Mouse (Mus musculus) testis, adult 2 months (tissue): ENCODE results near the gene Ints7. TPM values are rescaled to one million over a fixed set of nuclear protein-coding genes. Genes with fewer than 3 reads are reported as not detected.
A peak's percentile ranks its signal among the peaks of the same experiment; 100 is the strongest.

Source experiments
- H3K27ac ChIP-seq: fragments of 200-500 bp; 2 replicates; pipeline ENCODE4 v1.5.1; 2012; ENCODE audit warnings: low read depth, low read length; ENCODE audit not compliant: control insufficient read depth, insufficient read depth
- H3K27me3 ChIP-seq: fragments of 200-500 bp; 2 replicates; pipeline ENCODE4 v1.6.1; 2012; ENCODE audit warnings: mild to moderate bottlenecking, low read length, moderate library complexity; ENCODE audit not compliant: control insufficient read depth, insufficient read depth
- H3K36me3 ChIP-seq: fragments of 200-500 bp; 2 replicates; pipeline ENCODE4 v1.6.1; 2012; ENCODE audit warnings: mild to moderate bottlenecking, low read length; ENCODE audit not compliant: control insufficient read depth, insufficient read depth
- H3K4me1 ChIP-seq: fragments of 200-500 bp; 2 replicates; pipeline ENCODE4 v1.6.1; 2012; ENCODE audit warnings: low read length; ENCODE audit not compliant: control insufficient read depth, insufficient read depth
- H3K4me3 ChIP-seq: fragments of 200-500 bp; 2 replicates; pipeline ENCODE4 v1.5.1; 2012; ENCODE audit warnings: low read depth, mild to moderate bottlenecking, low read length, moderate library complexity, mixed read lengths; ENCODE audit not compliant: control insufficient read depth
- CTCF ChIP-seq: fragments of 200-500 bp; IDR thresholded peaks from 2 replicates; pipeline ENCODE4 v1.5.1; 2012; ENCODE audit warnings: low read depth, mild to moderate bottlenecking, inconsistent platforms, low read length, moderate library complexity; ENCODE audit not compliant: control insufficient read depth, insufficient read depth, insufficient replicate concordance
- POLR2A ChIP-seq: fragments of 200-500 bp; IDR thresholded peaks from 2 replicates; pipeline ENCODE4 v1.6.1; 2012; ENCODE audit warnings: low read depth, mild to moderate bottlenecking, inconsistent platforms, low read length, moderate library complexity; ENCODE audit not compliant: control insufficient read depth
- polyA plus RNA-seq: library from polyadenylated mRNA; depleted of rRNA; stranded (reverse); fragments of >200 nt; gene quantifications from 2 replicates; pipeline ENCODE4 v1.2.3, GENCODE M21; 2012; rRNA removed

Ints7 gene
- 20.4 and 21.7 TPM in 2 replicates for polyA plus RNA-seq

GRCm38 (mm10) chr1:191575458-191576247 lies at the start of gene Ints7, which contains the start of gene Dtl:
Gene Ints7 (plus strand): TSS chr1:191575636.
Gene Dtl (minus strand): TSS chr1:191575544.
- H3K27me3 ChIP-seq, result no peaks in the 10 kb centered on the region
- H3K4me3 ChIP-seq, result peak within 1 kb of the TSS; percentile 94
- H3K4me1 ChIP-seq, result no peaks in the 10 kb centered on the region
- H3K27ac ChIP-seq, result peak within 1 kb of the TSS; percentile 94
- H3K36me3 ChIP-seq, result no peaks in the 10 kb centered on the region
- peak; percentile 100 for TF ChIP-seq CTCF
- TF ChIP-seq POLR2A, result peak; percentile 66

- TF ChIP-seq CTCF (no peak), POLR2A (no peak)
- Histone ChIP-seq H3K36me3 (no peaks in the 10 kb centered on the region), H3K4me1 (no peaks in the 10 kb centered on the region), H3K4me3 (no peak overlapping the region), H3K27me3 (no peaks in the 10 kb centered on the region), H3K27ac (no peak overlapping the region)
These were observed 48.3 kb upstream of the Ints7 start for GRCm38 (mm10) chr1:191527089-191527488.

- no peaks in the 10 kb centered on the region for H3K4me1 ChIP-seq
- H3K27me3 ChIP-seq, result no peaks in the 10 kb centered on the region
- H3K36me3 ChIP-seq, result no peaks in the 10 kb centered on the region
- H3K4me3 ChIP-seq, result no peak overlapping the region
- TF ChIP-seq POLR2A (no peak), CTCF (no peak)
- H3K27ac ChIP-seq, result no peak overlapping the region
These were observed 47.4 kb upstream of the Ints7 start for GRCm38 (mm10) chr1:191527921-191528612.

- Histone ChIP-seq H3K4me3 (no peak overlapping the region), H3K27me3 (no peaks in the 10 kb centered on the region), H3K36me3 (no peaks in the 10 kb centered on the region), H3K4me1 (no peaks in the 10 kb centered on the region), H3K27ac (no peak overlapping the region)
- TF ChIP-seq CTCF (no peak), POLR2A (no peak)
These were observed 46.0 kb upstream of the Ints7 start for GRCm38 (mm10) chr1:191529406-191529805.

GRCm38 (mm10) chr1:191531023-191531422 lies 44.4 kb upstream of the Ints7 start:
- Histone ChIP-seq H3K27ac (no peak overlapping the region), H3K4me1 (no peaks in the 10 kb centered on the region), H3K27me3 (no peaks in the 10 kb centered on the region), H3K4me3 (no peak overlapping the region), H3K36me3 (no peaks in the 10 kb centered on the region)
- TF ChIP-seq CTCF (no peak), POLR2A (no peak)

GRCm38 (mm10) chr1:191534896-191535295 lies 40.5 kb upstream of the Ints7 start:
- no peaks in the 10 kb centered on the region for H3K27me3 ChIP-seq
- H3K27ac ChIP-seq, result no peak overlapping the region
- peaks cover 2% of the 10 kb centered on the region; the same call in 1 of the 2 replicates for H3K36me3 ChIP-seq
- no peak overlapping the region for H3K4me3 ChIP-seq
- no peaks in the 10 kb centered on the region for H3K4me1 ChIP-seq
- TF ChIP-seq CTCF (no peak), POLR2A (no peak)

- H3K4me3 ChIP-seq, result no peak overlapping the region
- no peaks in the 10 kb centered on the region for H3K27me3 ChIP-seq
- peaks cover 5% of the 10 kb centered on the region; the same call in 1 of the 2 replicates for H3K36me3 ChIP-seq
- H3K4me1 ChIP-seq, result no peaks in the 10 kb centered on the region
- no peak overlapping the region for H3K27ac ChIP-seq
- TF ChIP-seq CTCF (no peak), POLR2A (no peak)
These were observed 35.1 kb upstream of the Ints7 start for GRCm38 (mm10) chr1:191540300-191540699.
